Mouse (Mus musculus) activated CD4-positive, CD25-positive, alpha-beta regulatory T cell, adult 9 weeks (primary cell): ENCODE measurements around the gene Fam177a. TPM values are rescaled to one million over a fixed set of nuclear protein-coding genes. Genes with fewer than 3 reads are reported as not detected.

ENCODE experiments used
- polyA plus RNA-seq: library from polyadenylated mRNA; unstranded; fragments of 100-300 nt; shearing (Covaris generic); gene quantifications from one replicate; pipeline ENCODE4 v1.2.1, GENCODE M21; 2017

Gene Fam177a
- 17.2 TPM for polyA plus RNA-seq

DNA sequence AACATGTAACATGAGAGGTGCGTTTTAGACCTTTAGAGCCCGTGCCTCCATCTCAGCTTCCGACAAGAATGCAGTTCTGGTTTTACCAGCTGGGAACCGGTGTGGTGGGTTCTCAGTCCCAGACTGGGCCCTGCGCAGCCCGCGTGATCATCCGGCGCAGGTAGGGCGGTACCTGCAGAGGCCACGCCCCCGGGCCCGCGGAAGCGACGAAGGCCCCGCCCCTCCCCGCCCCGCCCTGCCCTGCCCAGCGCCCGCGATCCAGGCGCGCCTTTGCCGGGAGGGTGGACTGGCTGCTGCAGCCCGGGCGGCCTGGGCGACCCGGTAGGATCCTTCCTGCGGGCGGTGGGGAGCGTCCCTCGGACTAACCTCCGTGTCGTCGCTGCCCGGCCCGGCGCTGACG, at the start of gene Fam177a:
Gene Fam177a, plus strand, starts transcription at position 228 of the 400 bp plus-strand sequence.

GRCm38 (mm10) chr12:55079726-55080600, 44.3 kb upstream of the Fam177a start, which contains the start of the genes 2700097O09Rik and Srp54a:
TSS of gene 2700097O09Rik (minus strand) at chr12:55080110.
TSS of gene Srp54a (plus strand) at chr12:55080262.

GRCm38 (mm10) chr12:55154559-55155448, 30.5 kb downstream of the Fam177a start, which contains the start of gene Srp54b:
TSS of gene Srp54b (plus strand) at chr12:55155104.

Other genes starting within 250 kb of the Fam177a start
- not detected for gene Gm20403, start 137.9 kb upstream of the Fam177a start, polyA plus RNA-seq
- gene Baz1a, start 110.1 kb upstream of the Fam177a start, polyA plus RNA-seq, result 16.3 TPM
- gene 2700097O09Rik, start 44.4 kb upstream of the Fam177a start, polyA plus RNA-seq, result 19.3 TPM
- gene Srp54a, start 44.2 kb upstream of the Fam177a start, polyA plus RNA-seq, result 156 TPM
- gene Srp54b, start 30.6 kb downstream of the Fam177a start, polyA plus RNA-seq, result 35.6 TPM
- not detected for gene 1700047I17Rik2, start 75.1 kb downstream of the Fam177a start, polyA plus RNA-seq
- gene Srp54c, start 105.7 kb downstream of the Fam177a start, polyA plus RNA-seq, result 77.9 TPM
- 9.6 TPM for gene 1110008L16Rik, start 175.1 kb downstream of the Fam177a start, polyA plus RNA-seq
- 21.9 TPM for gene Ppp2r3c, start 178.5 kb downstream of the Fam177a start, polyA plus RNA-seq